Comparison of ENCODE assay signal across 25 mouse cellular contexts in genomic region chr16:17326064-17326463, GRCm38 (mm10). TPM values are rescaled to one million over a fixed set of nuclear protein-coding genes. Genes with fewer than 3 reads are reported as not detected.
DNase-seq lines count a peak whose midpoint lies in the region; ATAC-seq and TF ChIP-seq lines count a peak whose summit lies in the region.
"Had no signal": no experiment of that assay in that cellular context is flagged by ENCODE, and none has a peak within 500 bp of the region (broad histone marks: within the 10 kb centered on the region; RNA-seq: fewer than 3 reads in every experiment).

No protein-coding gene starts in this region.

- no peaks in the 10 kb centered on the region for H3K4me1 ChIP-seq in hindbrain, postnatal 0 days (ENCODE audit: insufficient read depth, low read length)
- no peaks in the 10 kb centered on the region for H3K4me1 ChIP-seq in hindbrain, embryonic 13.5 days (replicated peaks)
- H3K4me1 ChIP-seq in liver, postnatal 0 days (ENCODE audit: insufficient read depth): no peaks in the 10 kb centered on the region
- H3K4me1 ChIP-seq: forebrain, embryonic 10.5 days; forebrain, embryonic 13.5 days; heart, embryonic 10.5 days; heart, embryonic 13.5 days; hindbrain, embryonic 12.5 days had no signal

- H3K4me3 ChIP-seq in hindbrain, postnatal 0 days (ENCODE audit: low read length): no peak overlapping the region
- H3K4me3 ChIP-seq in hindbrain, embryonic 13.5 days: no peak overlapping the region
- H3K4me3 ChIP-seq in liver, postnatal 0 days (ENCODE audit: low read depth, low read length): no peak overlapping the region
- H3K4me3 ChIP-seq: forebrain, embryonic 10.5 days; forebrain, embryonic 13.5 days; heart, adult 2 months; heart, embryonic 10.5 days; heart, embryonic 13.5 days; hindbrain, embryonic 12.5 days had no signal

- H3K4me2 ChIP-seq in hindbrain, postnatal 0 days (ENCODE audit: low read depth, low read length): no peak overlapping the region
- no peak overlapping the region for H3K4me2 ChIP-seq in hindbrain, embryonic 13.5 days
- no peak overlapping the region for H3K4me2 ChIP-seq in liver, postnatal 0 days (ENCODE audit: low read depth, low read length)
- H3K4me2 ChIP-seq: forebrain, embryonic 13.5 days; heart, embryonic 13.5 days; hindbrain, embryonic 12.5 days had no signal

- peaks cover 34% of the 10 kb centered on the region for H3K36me3 ChIP-seq in hindbrain, postnatal 0 days (ENCODE audit: insufficient read depth, low read length)
- H3K36me3 ChIP-seq in hindbrain, embryonic 13.5 days: peaks cover 70% of the 10 kb centered on the region
- H3K36me3 ChIP-seq in liver, postnatal 0 days (replicated peaks; ENCODE audit: insufficient read depth, low read length): peaks cover 3% of the 10 kb centered on the region; the same call in 1 of the 2 replicates

- H3K27me3 ChIP-seq in hindbrain, postnatal 0 days (ENCODE audit: insufficient read depth, low read length): no peaks in the 10 kb centered on the region
- H3K27me3 ChIP-seq in hindbrain, embryonic 13.5 days: no peaks in the 10 kb centered on the region
- no peaks in the 10 kb centered on the region for H3K27me3 ChIP-seq in liver, postnatal 0 days (ENCODE audit: insufficient read depth, low read length)
- H3K27me3 ChIP-seq: forebrain, embryonic 13.5 days; heart, embryonic 13.5 days; hindbrain, embryonic 12.5 days had no signal

- H3K9ac ChIP-seq in hindbrain, postnatal 0 days (replicated peaks; ENCODE audit: low read length): no peak overlapping the region
- no peak overlapping the region for H3K9ac ChIP-seq in hindbrain, embryonic 13.5 days
- no peak overlapping the region for H3K9ac ChIP-seq in liver, postnatal 0 days (replicated peaks)
- H3K9ac ChIP-seq: forebrain, embryonic 13.5 days; heart, embryonic 13.5 days; hindbrain, embryonic 12.5 days had no signal

- peak; percentile 8 for DNase-seq in hindbrain, postnatal 0 days (ENCODE audit: low spot score)
- peak; percentile 48 for DNase-seq in layer of hippocampus, adult 9-11 months
- DNase-seq in layer of hippocampus, adult 18-20 months (ENCODE audit: low spot score in 2 of 2): no peak
- peak; percentile 35 to 38 for DNase-seq in right cerebral cortex, postnatal 10 days (ENCODE audit: low spot score in 2 of 2)
- DNase-seq in right cerebral cortex, postnatal 36 days (ENCODE audit: low spot score in 2 of 2): no peak
- no peak for DNase-seq in liver, postnatal 0 days
- DNase-seq: adrenal gland, adult 2 months; adrenal gland, postnatal 14 days; cerebellum, adult 11-12 months; cerebellum, adult 8-10 months; cerebellum, postnatal 36 days; gastrocnemius, postnatal 10 days; gastrocnemius, postnatal 36 days; heart, adult 2 months; heart, postnatal 14 days; heart, postnatal 4 days had no signal

- 84% methylated on average over 2 of the region's 2 CpGs for WGBS in hindbrain, postnatal 0 days
- WGBS in hindbrain, embryonic 13.5 days: 89% methylated on average over 2 of the region's 2 CpGs
- 82% methylated on average over 2 of the region's 2 CpGs for WGBS in liver, postnatal 0 days (ENCODE audit: insufficient replicate concordance)

- no peaks in the 10 kb centered on the region for H3K9me3 ChIP-seq in hindbrain, postnatal 0 days (ENCODE audit: low read length)
- no peaks in the 10 kb centered on the region for H3K9me3 ChIP-seq in hindbrain, embryonic 13.5 days
- H3K9me3 ChIP-seq in liver, postnatal 0 days (ENCODE audit: low read length): no peaks in the 10 kb centered on the region
- H3K9me3 ChIP-seq: forebrain, embryonic 10.5 days; forebrain, embryonic 13.5 days; heart, embryonic 10.5 days; heart, embryonic 13.5 days; hindbrain, embryonic 12.5 days had no signal

- no peak for TF ChIP-seq CTCF in hindbrain, postnatal 0 days (IDR thresholded peaks at IDR 0.05; ENCODE audit: low read depth)
- no peak for TF ChIP-seq CTCF in liver, postnatal 0 days (IDR thresholded peaks at IDR 0.05; ENCODE audit: low read depth)

- H3K27ac ChIP-seq in hindbrain, postnatal 0 days: no peak overlapping the region
- H3K27ac ChIP-seq in hindbrain, embryonic 13.5 days: no peak overlapping the region
- H3K27ac ChIP-seq in liver, postnatal 0 days (ENCODE audit: low read depth): no peak overlapping the region
- H3K27ac ChIP-seq: forebrain, embryonic 10.5 days; forebrain, embryonic 13.5 days; heart, adult 2 months; heart, embryonic 10.5 days; heart, embryonic 13.5 days; hindbrain, embryonic 12.5 days had no signal

- no peak for TF ChIP-seq EP300 in liver, postnatal 0 days (IDR thresholded peaks at IDR 0.05; ENCODE audit: low read depth)

- peak; percentile 58; the same call in 1 of the 2 replicates for ATAC-seq in hindbrain, postnatal 0 days
- no peak for ATAC-seq in hindbrain, embryonic 13.5 days (ENCODE audit: low FRiP score)
- ATAC-seq in liver, postnatal 0 days: no peak
- ATAC-seq: CD4-positive, CD25-positive, alpha-beta regulatory T cell, adult 4 months; forebrain, embryonic 13.5 days had no signal

RNA-seq across cellular contexts. Expression of gene Serpind1, which starts 5.1 kb away (rescaled TPM):
- total RNA-seq in hindbrain, postnatal 0 days (2014; rRNA removed): 3.5 and 4.2 TPM in 2 replicates
- 9.9 and 10.3 TPM in 2 replicates for polyA plus RNA-seq in hindbrain, postnatal 0 days (2015; fragmentation: Nextera tagmentation; extraction: Ambion mirVana)
- polyA plus RNA-seq in hindbrain, embryonic 13.5 days (2015; fragmentation: Nextera tagmentation; extraction: Ambion mirVana): 1.2 and 1.4 TPM in 2 replicates
- under 1 TPM; 0.56 to 0.84 TPM for total RNA-seq in layer of hippocampus, adult 18-20 months (2021)
- polyA plus RNA-seq in liver, postnatal 0 days (2015; fragmentation: Nextera tagmentation; extraction: Ambion mirVana): 306 and 316 TPM in 2 replicates
- total RNA-seq: granulocyte monocyte progenitor cell, adult 5-6 weeks; MEL had no signal

RNA-seq across cellular contexts. Expression of gene Tmem191c, which starts 50.2 kb away (rescaled TPM):
- 65.0 and 76.9 TPM in 2 replicates for total RNA-seq in hindbrain, postnatal 0 days (2014; rRNA removed)
- polyA plus RNA-seq in hindbrain, postnatal 0 days (2015; fragmentation: Nextera tagmentation; extraction: Ambion mirVana): 112 and 125 TPM in 2 replicates
- 32.6 and 33.3 TPM in 2 replicates for polyA plus RNA-seq in hindbrain, embryonic 13.5 days (2015; fragmentation: Nextera tagmentation; extraction: Ambion mirVana)
- total RNA-seq in layer of hippocampus, adult 18-20 months (2021): 100 to 1,000 TPM in 1 of 2 experiments, 10 to 100 TPM in 1; 82.4 to 100 TPM
- polyA plus RNA-seq in liver, postnatal 0 days (2015; fragmentation: Nextera tagmentation; extraction: Ambion mirVana): 1.6 and 2.7 TPM in 2 replicates

Comparison
In these comparisons a context has a peak if more than half of its experiments do, and no peak if none do; other contexts are left out.
1. DNase-seq: peak in hindbrain, postnatal 0 days (single experiment), layer of hippocampus, adult 9-11 months (single experiment) and right cerebral cortex, postnatal 10 days (2 of 2); none in layer of hippocampus, adult 18-20 months (0 of 2), right cerebral cortex, postnatal 36 days (0 of 2) and liver, postnatal 0 days (single experiment).
2. RNA of gene Serpind1, which starts 5.1 kb away (polyA plus RNA-seq): 306 to 316 TPM in liver, postnatal 0 days; 9.9 to 10.3 TPM in hindbrain, postnatal 0 days and 1.2 to 1.4 TPM in hindbrain, embryonic 13.5 days; every median in the first group is over 10 times any median in the second.